Mouse (Mus musculus) intestine, postnatal 0 days (tissue): ENCODE results near the gene Pagr1a. TPM values are rescaled to one million over a fixed set of nuclear protein-coding genes. Genes with fewer than 3 reads are reported as not detected.

Source experiments
- ATAC-seq: fragments of 200-750 bp; cut with Nextera tagmentation; 2 replicates; pipeline ENCODE4 v1.8.0; 2017; ENCODE audit warnings: mild to moderate bottlenecking, moderate TSS enrichment, moderate library complexity
- H3K27ac ChIP-seq: fragments of 300-500 bp; sonication (generic); 2 replicates; pipeline ENCODE4 v1.5.1; 2014; ENCODE audit warnings: mild to moderate bottlenecking, low read depth, low read length, moderate library complexity
- H3K27me3 ChIP-seq: fragments of 300-500 bp; sonication (generic); replicated peaks from 2 replicates; pipeline ENCODE4 v1.6.1; 2014; ENCODE audit warnings: low read length, mixed read lengths; ENCODE audit not compliant: control insufficient read depth, insufficient read depth
- H3K36me3 ChIP-seq: fragments of 300-500 bp; sonication (generic); 2 replicates; pipeline ENCODE4 v1.6.1; 2014; ENCODE audit warnings: mild to moderate bottlenecking, moderate library complexity; ENCODE audit not compliant: control insufficient read depth, insufficient read depth
- H3K4me1 ChIP-seq: fragments of 300-500 bp; sonication (generic); replicated peaks from 2 replicates; pipeline ENCODE4 v1.6.1; 2014; ENCODE audit warnings: antibody characterized with exemption, low read length, mixed read lengths; ENCODE audit not compliant: control insufficient read depth, insufficient read depth
- H3K4me2 ChIP-seq: fragments of 300-500 bp; sonication (generic); replicated peaks from 2 replicates; pipeline ENCODE4 v1.6.1; 2014; ENCODE audit warnings: low read depth, mild to moderate bottlenecking, moderate library complexity
- H3K4me3 ChIP-seq: fragments of 300-500 bp; sonication (generic); 2 replicates; pipeline ENCODE4 v1.5.1; 2014; ENCODE audit warnings: low read depth, low read length
- H3K9ac ChIP-seq: fragments of 300-500 bp; sonication (generic); 2 replicates; pipeline ENCODE4 v1.6.1; 2014; ENCODE audit warnings: mild to moderate bottlenecking, low read depth, low read length
- H3K9me3 ChIP-seq: fragments of 300-500 bp; sonication (generic); 2 replicates; pipeline ENCODE4 v1.6.1; 2016; ENCODE audit warnings: mixed run types; ENCODE audit not compliant: control insufficient read depth
- CTCF ChIP-seq: sonication (generic); IDR thresholded peaks from 2 replicates; pipeline ENCODE4 v1.5.1; 2016; ENCODE audit warnings: low read depth, mild to moderate bottlenecking, control low read depth, antibody characterized with exemption, moderate library complexity
- WGBS: fragments of 180-500 bp; shearing (Covaris S2); extraction: QIAGEN DNeasy Blood & Tissue Kit; methylation state at CpG from one replicate; pipeline ENCODE4 v1.1.7; 2014; 5-methylcytosine and 5-hydroxymethylcytosine counted together
- polyA plus RNA-seq: library from polyadenylated mRNA; unstranded; fragments of >200 nt; fragmentation: Nextera tagmentation; extraction: Ambion mirVana; gene quantifications from 2 replicates; pipeline ENCODE4 v1.2.1, GENCODE M21; 2015

The Pagr1a gene
- polyA plus RNA-seq, 1 experiment from 2014 or later = 37.5 TPM

- H3K36me3 ChIP-seq = peaks cover 17% of the 10 kb centered on the region
- WGBS = 75% methylated on average over 15 of the region's 15 CpGs
- no peak for TF ChIP-seq CTCF
- no peak overlapping the region; the same call in 1 of the 2 replicates for H3K4me2 ChIP-seq
- no peak overlapping the region for H3K9ac ChIP-seq
- no peaks in the 10 kb centered on the region for H3K9me3 ChIP-seq
- peaks cover 9% of the 10 kb centered on the region; the same call in 1 of the 2 replicates for H3K4me1 ChIP-seq
- H3K27ac ChIP-seq = no peak overlapping the region
- H3K4me3 ChIP-seq = no peak overlapping the region
- ATAC-seq = no peak
- H3K27me3 ChIP-seq = no peaks in the 10 kb centered on the region
These were observed 1.5 kb upstream of the Pagr1a start for GRCm38 (mm10) chr7:127018416-127019305.

- Histone ChIP-seq H3K4me2 (no peak overlapping the region; the same call in 1 of the 2 replicates), H3K36me3 (peaks cover 14% of the 10 kb centered on the region), H3K4me3 (no peak overlapping the region), H3K9me3 (no peaks in the 10 kb centered on the region), H3K27me3 (no peaks in the 10 kb centered on the region), H3K9ac (no peak overlapping the region), H3K27ac (no peak overlapping the region), H3K4me1 (peaks cover 9% of the 10 kb centered on the region; the same call in 1 of the 2 replicates)
- ATAC-seq = no peak
- WGBS = 48% methylated on average over 6 of the region's 6 CpGs
- TF ChIP-seq CTCF = no peak
These were observed 796 bp upstream of the Pagr1a start for GRCm38 (mm10) chr7:127017950-127018345.

- Histone ChIP-seq H3K4me2 (peak overlapping the region; percentile 82), H3K9ac (peak overlapping the region; percentile 73), H3K4me3 (peak overlapping the region; percentile 59), H3K36me3 (0 out of 2 replicates have a peak, but pooled peaks cover 7% of the 10 kb centered on the region), H3K9me3 (no peaks in the 10 kb centered on the region), H3K4me1 (peaks cover 5% of the 10 kb centered on the region; the same call in 1 of the 2 replicates), H3K27me3 (no peaks in the 10 kb centered on the region), H3K27ac (peak overlapping the region; percentile 81)
- WGBS = 0% methylated on average over 21 of the region's 22 CpGs
- no peak for TF ChIP-seq CTCF
- peak; percentile 37 for ATAC-seq
These were observed 640 bp downstream of the Pagr1a start for GRCm38 (mm10) chr7:127016486-127016938.

- H3K36me3 ChIP-seq = 0 out of 2 replicates have a peak, but pooled peaks cover 7% of the 10 kb centered on the region
- peak within 1 kb of the TSS; percentile 81 for H3K27ac ChIP-seq
- H3K27me3 ChIP-seq = no peaks in the 10 kb centered on the region
- peak within 1 kb of the TSS; percentile 82 for H3K4me2 ChIP-seq
- H3K9ac ChIP-seq = peak within 1 kb of the TSS; percentile 73
- TF ChIP-seq CTCF = no peak
- H3K4me1 ChIP-seq = peaks cover 3% of the 10 kb centered on the region; the same call in 1 of the 2 replicates
- ATAC-seq = no peak
- H3K4me3 ChIP-seq = peak within 1 kb of the TSS; percentile 59
- no peaks in the 10 kb centered on the region for H3K9me3 ChIP-seq
These were observed 869 bp downstream of the Pagr1a start, which contains the start of gene Pagr1b for GRCm38 (mm10) chr7:127016481-127016485. Pagr1b (minus strand) TSS chr7:127016484.

GRCm38 (mm10) chr7:127016081-127016480 lies 1.1 kb downstream of the Pagr1a start:
- 0 out of 2 replicates have a peak, but pooled peaks cover 7% of the 10 kb centered on the region for H3K36me3 ChIP-seq
- WGBS = under 1% methylated on average over 10 of the region's 10 CpGs
- H3K4me2 ChIP-seq = peak overlapping the region; percentile 82
- H3K9ac ChIP-seq = peak overlapping the region; percentile 73
- H3K9me3 ChIP-seq = no peaks in the 10 kb centered on the region
- H3K27me3 ChIP-seq = no peaks in the 10 kb centered on the region
- peak overlapping the region; percentile 59 for H3K4me3 ChIP-seq
- no peak for ATAC-seq
- H3K4me1 ChIP-seq = peaks cover under 1% of the 10 kb centered on the region; the same call in 1 of the 2 replicates
- TF ChIP-seq CTCF = no peak
- peak overlapping the region; percentile 81 for H3K27ac ChIP-seq

GRCm38 (mm10) chr7:127014993-127015392 lies 2.2 kb downstream of the Pagr1a start:
- Histone ChIP-seq H3K9me3 (no peaks in the 10 kb centered on the region), H3K4me3 (no peak overlapping the region), H3K27me3 (no peaks in the 10 kb centered on the region), H3K36me3 (0 out of 2 replicates have a peak, but pooled peaks cover 7% of the 10 kb centered on the region), H3K4me1 (no peaks in the 10 kb centered on the region), H3K4me2 (peak overlapping the region; percentile 69), H3K9ac (no peak overlapping the region), H3K27ac (peak overlapping the region; percentile 54; the same call in 1 of the 2 replicates)
- 89% methylated on average over 12 of the region's 12 CpGs for WGBS
- no peak for TF ChIP-seq CTCF
- no peak for ATAC-seq
